Mouse (Mus musculus) adrenal gland (tissue): Measurements from ENCODE around the gene Hist1h3g.
"Not testable (repeated sequence)": the region's sequence is repeated elsewhere in the genome, so short reads cannot be mapped to it uniquely, and the experiment has no call there.

Experiments
- intact Hi-C: fragments of 180-260 bp; cut with DNase I; formaldehyde crosslinking; loops from one replicate; pipeline ENCODE4 v1.15.1; 2025
- microRNA-seq, 2 experiments: library from miRNA; unstranded; fragments of <30 nt; microRNA quantifications; one replicate each; pipeline ENCODE4; 2019

Gene Hist1h3g

GRCm38 (mm10) chr13:23575864-23576313, 40.7 kb downstream of the Hist1h3g start:
- intact Hi-C loops = not testable (repeated sequence)

- intact Hi-C loops = no loop called here
Observed at GRCm38 (mm10) chr13:23576351-23576881, 41.2 kb downstream of the Hist1h3g start.

- intact Hi-C loops = no loop called here
Observed at GRCm38 (mm10) chr13:23576906-23577639, 41.9 kb downstream of the Hist1h3g start.

- intact Hi-C loops = no loop called here
Observed at GRCm38 (mm10) chr13:23577835-23578234, 42.6 kb downstream of the Hist1h3g start.

- intact Hi-C loops = loop anchor here (5.0 kb wide), 2 partner anchors 36 to 181 kb away; partner anchors contain the start of genes Hist1h1a, Hist1h3a and Hist1h4a
Observed at GRCm38 (mm10) chr13:23581408-23582218, 46.4 kb downstream of the Hist1h3g start, which contains the start of gene Hist1h4d. Gene Hist1h4d (plus strand): TSS chr13:23581598.

GRCm38 (mm10) chr13:23582219-23583056, 47.2 kb downstream of the Hist1h3g start:
- intact Hi-C loops = loop anchor here (5.0 kb wide), 2 partner anchors 35 to 180 kb away; partner anchors contain the start of genes Hist1h1a, Hist1h3a and Hist1h4a

- intact Hi-C loops = loop anchor here (5.0 kb wide), 2 partner anchors 34 to 179 kb away; partner anchors contain the start of genes Hist1h1a, Hist1h3a and Hist1h4a
Observed at GRCm38 (mm10) chr13:23583387-23584068, 48.3 kb downstream of the Hist1h3g start.

GRCm38 (mm10) chr13:23584331-23584730, 49.1 kb downstream of the Hist1h3g start:
- intact Hi-C loops = loop anchor here (5.0 kb wide), 2 partner anchors 33 to 178 kb away; partner anchors contain the start of genes Hist1h1a, Hist1h3a and Hist1h4a

GRCm38 (mm10) chr13:23585029-23585441, 49.8 kb downstream of the Hist1h3g start:
- intact Hi-C loops = no loop called here

Small RNA genes lying within 50 kb of the gene (microRNA-seq; reads per million reads assigned to microRNA genes)
- gene Gm44297 (0 reads per million in 2 experiments), gene Gm44359 (0 reads per million in 2 experiments), gene Gm44394 (0 reads per million in 2 experiments), gene n-TStga1 (0.46 to 0.86 reads per million in 2 experiments)
